Mouse (Mus musculus) 416B (cell line): Measurements from ENCODE around the gene Mptx2.
"Not testable (repeated sequence)": the region's sequence is repeated elsewhere in the genome, so short reads cannot be mapped to it uniquely, and the experiment has no call there.

ENCODE experiments used
- DNase-seq: peaks from one replicate; pipeline ENCODE4 v3.0.0; 2011; ENCODE audit warnings: low read depth

The Mptx2 gene

DNA sequence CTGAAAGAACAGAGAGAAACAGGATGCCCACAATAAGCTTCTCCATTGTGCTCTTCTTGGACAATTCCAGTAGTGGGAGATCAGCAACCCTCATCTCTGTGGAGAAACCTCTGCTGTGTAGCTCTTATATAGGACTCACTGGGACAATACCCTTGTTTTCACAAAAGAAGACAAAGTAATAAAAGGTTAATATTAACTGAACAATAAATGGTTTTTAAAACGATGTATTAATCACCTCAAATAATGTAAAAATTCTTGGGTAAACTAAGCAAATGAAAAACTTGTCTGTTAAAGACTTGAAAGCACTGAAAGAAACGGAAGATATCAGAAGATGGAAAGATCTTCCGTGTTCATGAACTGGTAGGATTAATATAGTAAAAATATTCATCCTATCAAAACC lies at the start of gene Mptx2:
Mptx2 (minus strand) TSS at position 101 of the 400 bp plus-strand sequence.
- no peak for DNase-seq

DNA sequence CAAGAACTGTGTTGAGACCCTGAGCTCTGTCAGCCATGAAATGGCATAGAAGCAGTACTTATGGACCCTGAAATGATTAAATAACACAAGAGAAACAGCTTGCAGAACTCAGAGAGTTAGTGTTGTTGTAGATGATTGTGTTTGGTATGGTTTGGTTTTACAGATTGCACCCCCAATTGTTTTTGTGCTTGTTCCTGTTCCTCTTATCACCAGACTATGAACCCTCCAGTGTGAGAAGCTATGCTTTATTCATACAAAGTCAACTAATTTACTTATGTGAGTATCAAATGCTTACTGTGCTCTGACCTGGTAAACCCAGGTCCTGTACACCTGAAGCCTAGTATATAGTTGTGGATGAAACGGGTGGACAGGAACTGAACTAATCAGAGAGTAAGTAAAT lies 49.0 kb upstream of the Mptx2 start:
- no peak for DNase-seq

DNA sequence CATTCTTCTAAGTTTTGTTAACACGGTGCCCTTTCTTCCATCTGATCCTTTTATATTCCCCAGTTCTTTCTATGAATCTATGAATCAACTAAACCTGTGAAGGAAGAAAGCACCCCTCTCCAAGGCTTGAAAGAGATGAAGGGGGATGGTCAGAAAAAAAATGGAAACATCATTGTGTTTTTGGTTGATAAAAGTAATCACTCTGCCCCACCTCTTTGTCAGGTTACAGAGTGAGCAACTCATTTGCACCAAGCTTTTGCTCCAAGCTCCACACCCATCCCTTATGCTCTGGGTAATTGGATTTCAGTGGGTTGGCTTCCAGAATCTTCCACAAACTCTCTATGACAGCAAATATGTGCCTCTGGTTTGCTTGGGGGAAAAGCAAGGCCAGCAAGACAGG lies 47.8 kb upstream of the Mptx2 start:
- no peak for DNase-seq

DNA sequence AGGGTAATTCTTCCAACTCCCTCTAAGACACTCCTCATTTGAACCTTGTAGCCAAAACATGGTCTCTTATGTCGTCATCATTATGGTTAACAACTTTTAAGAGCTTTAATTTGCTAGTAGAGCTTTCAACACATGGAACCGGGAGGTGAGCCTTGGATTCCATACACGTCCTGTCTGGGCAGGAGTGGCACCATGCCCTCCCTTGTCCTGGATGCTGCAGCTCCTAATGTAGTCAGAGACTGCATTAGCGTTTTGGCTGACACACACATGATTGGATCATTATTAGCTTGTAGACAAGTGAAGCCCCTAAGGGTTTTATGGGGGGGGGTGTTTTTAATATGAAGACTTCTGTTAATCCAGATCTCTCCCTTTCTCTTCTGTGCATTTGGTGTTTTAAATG lies 47.4 kb upstream of the Mptx2 start:
- no peak for DNase-seq

DNA sequence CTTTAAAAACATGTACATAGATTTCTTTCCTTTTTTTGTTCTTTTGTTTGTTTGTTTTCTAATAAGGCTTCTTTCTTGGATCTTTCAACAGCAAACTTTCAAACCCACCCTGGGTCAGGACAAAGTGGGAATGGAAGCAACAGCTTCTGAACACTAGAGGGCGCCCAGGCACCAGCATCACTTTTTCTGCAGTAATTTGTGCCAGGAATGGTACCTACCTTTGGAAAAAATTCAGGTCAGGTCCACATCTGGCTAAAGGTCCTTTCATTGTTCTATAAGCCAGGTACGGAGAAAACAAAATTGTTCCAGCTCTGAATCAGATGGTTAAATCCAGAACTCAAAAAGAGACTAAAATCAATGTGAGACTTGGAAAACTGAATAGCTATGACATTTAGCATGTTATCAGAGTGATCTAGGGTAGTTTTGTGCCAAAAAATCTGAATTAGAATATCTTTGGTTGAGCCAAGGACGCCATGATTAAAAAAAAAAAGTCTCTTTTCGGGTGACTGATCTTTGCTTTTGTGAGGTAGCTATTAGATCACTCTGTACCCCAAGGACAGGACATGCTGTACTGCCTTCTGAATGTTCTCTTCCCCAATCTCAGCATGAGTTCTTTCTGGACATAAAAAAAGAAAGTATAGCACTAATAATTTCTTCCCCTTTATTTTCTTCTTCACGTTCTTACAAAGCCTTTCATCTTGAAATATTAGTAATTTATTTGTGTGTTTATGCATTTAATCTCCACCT lies 46.4 kb upstream of the Mptx2 start:
- DNase-seq = peak; percentile 18

DNA sequence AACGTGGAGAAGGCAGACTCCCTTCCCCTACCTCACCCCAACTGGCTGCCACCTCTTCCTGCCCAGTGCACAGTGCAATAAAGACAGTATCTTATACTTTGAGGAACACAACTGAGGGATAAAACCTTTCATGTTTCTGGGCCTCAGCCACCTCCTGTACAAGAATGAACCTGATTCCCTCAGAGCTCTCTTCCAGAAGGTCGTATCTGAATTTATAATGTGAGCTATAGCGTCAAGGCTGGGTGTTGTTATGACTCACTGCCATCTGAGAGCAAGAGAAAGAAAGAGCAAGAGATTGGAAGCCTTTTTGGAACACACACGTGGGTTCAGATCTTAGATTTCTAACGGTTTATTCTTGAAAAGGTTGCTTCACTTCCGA lies 44.7 kb upstream of the Mptx2 start:
- DNase-seq = no peak

DNA sequence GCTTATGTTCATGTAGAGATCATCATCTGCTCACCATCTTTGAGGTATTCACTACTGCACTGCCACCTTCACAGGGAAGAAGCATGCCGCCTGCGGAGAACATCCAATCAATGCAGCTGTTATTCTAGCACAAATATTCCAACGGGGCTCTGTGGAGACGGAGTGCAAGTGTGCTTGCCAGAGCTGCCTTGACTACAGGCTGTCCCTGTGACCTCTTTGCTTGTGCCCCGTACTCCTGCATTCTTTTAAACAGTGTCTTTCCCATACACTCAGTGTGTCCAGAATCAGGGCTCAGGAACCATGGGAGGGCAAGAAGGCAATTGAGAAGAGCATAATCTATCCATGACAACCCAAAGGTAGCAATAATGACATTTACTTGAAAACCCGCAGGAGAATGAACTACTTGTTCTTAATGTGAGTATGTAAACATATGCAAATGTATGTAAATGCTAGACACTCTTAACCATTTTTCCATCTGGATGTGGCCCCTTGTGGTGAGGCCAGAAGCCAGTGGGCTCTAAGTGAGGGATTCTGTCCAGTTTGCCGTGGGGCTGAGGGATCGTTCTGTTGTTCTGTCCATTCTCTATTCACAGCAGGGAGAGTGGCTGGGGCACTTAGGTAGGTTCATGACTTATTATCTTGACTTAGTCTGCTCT lies 44.1 kb upstream of the Mptx2 start:
- DNase-seq = no peak

DNA sequence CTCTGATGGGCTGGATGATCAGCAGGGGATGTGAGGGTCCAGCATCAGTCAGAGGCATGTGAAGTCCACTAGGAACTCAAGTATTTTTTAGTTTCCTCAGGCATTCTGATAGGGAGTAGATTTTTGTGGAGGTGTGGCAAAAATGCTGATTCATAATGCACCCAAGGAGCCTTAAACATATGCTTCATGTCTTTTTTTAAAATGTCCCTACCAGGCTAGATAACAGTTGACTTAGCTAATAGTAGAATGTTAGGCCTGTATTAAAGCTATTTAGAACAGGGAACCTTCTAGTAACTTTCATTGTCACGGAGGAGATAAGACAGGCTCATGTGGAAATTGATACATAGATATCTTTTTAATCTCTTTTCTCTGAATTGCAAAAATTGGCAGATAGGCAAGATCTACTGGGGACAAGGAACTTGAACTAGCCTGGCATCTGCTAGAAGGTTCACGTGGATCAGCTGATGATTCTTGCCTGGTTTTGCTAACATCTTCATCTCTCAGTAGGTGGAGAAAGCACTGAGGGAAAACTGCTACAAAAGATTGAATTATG lies 40.4 kb upstream of the Mptx2 start:
- no peak for DNase-seq

DNA sequence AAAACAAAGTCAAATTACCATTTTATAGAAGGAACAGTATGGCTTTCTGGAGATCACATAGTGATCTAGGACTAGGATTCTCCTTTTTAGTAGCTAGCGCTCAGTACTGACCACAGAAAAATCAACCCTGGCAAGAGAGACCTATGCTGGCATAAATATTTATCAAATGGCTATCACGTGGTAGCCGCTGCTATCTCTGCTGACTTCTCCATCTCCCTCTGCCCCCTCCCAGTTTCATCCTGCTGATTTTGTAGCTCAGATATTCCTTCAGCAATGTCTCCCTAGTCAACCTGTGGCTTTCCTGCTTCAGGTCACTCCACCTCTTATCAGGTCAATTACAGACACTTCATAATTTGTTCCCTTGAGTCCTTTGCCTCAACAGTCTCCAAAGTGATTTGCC lies 38.1 kb upstream of the Mptx2 start:
- DNase-seq = no peak

DNA sequence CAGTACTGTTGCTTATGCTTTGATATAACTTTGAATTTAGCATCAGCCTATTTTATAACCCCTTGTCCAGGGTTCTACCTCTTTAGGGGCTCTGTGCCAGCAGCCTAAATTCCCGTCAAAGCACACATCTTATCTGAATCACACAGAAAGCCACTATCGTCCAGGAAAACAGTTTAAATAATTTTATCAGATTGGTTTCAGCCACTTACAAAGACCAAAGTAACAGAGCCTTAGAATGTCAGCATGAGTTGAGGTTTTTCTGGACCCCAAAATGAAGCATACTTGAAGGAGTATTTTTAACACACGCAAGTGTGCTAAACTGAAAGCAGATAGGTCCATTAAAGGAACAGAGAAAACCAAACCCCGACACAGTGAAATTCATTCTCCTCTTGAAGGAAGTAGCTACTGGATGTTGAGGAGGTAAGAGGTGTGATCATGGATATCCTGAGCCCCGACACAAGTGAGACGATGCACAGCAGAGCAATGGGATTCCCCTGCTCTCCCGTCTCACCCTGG lies 36.0 kb upstream of the Mptx2 start:
- peak; percentile 18 for DNase-seq

DNA sequence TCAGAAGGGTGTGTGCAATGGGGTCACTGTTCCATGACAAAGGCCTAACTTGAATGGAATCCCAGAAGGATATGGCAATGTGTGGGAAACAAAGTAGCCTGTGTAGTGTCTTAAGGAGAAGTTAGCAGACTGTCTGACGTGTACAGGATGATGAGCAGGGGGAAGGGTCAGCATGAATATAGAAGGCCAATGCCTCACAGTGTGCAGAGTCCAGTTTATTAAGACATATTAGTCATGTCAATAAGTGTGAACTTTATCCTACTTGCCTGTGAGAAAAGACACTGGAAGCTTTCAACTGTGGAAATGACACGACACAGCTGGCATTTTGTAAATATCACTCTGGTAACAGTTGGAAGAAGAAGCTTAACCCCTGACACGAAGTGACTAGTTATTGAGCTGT lies 25.2 kb upstream of the Mptx2 start:
- not testable (repeated sequence) for DNase-seq

DNA sequence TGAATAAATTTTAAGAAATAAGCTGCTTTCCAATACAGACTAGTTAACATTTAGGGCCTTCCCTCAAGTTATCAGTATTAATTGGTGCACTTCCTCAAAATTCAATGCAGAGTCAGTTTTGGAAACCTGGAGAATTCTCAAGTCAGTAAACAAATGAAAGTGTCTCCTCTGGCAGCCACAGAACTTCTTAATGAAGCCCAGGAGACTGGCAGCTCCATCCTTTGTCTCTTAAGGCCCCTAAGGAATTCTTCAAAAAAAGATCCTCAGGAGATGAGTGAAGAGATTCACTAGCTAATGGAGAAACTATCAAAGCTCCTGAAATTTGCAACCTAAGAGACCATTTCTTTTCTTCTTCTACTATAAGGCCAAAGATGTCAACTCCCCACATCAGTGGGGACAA lies 11.9 kb downstream of the Mptx2 start, which contains the start of gene Olfr418:
Olfr418 (plus strand) TSS at position 301 of the 400 bp plus-strand sequence.
- no peak for DNase-seq

DNA sequence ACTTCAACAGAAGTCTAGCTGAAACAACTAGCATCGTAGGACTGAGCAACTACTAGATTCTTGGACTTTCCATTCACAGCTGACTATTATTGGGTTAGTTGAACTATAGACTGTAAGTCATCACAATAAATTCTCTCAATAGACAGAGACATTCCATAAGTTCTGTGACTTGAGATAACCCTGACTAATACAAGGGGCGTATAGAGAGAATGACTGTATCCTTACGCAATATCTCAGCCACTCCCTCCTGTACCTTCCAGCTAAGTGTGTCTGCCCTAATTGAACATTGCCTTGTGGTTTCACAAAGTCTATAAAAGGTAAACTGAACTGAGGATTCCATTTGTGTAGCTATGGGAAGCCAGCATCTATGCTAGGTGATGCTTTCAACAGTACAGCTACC lies 27.7 kb downstream of the Mptx2 start:
- DNase-seq = peak; percentile 2

DNA sequence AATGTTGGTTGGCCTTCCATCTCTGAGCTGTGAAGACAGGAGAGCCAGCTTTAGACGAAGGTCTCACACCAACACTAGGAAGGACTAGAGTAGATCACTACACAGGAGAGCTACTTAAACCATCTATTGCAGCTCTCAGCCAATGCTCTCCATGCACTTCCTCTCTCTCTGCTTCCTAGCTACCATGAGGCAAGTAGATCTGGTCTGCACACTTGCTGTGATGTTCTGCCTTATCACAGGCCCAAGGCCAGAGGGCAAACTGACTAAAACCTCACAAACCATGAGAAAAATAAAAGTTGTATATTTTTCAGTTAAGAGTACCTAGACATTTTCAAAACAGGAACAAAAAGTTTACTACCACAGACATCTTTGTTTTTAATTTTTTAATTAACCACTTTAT lies 40.6 kb downstream of the Mptx2 start:
- DNase-seq = not testable (repeated sequence)

DNA sequence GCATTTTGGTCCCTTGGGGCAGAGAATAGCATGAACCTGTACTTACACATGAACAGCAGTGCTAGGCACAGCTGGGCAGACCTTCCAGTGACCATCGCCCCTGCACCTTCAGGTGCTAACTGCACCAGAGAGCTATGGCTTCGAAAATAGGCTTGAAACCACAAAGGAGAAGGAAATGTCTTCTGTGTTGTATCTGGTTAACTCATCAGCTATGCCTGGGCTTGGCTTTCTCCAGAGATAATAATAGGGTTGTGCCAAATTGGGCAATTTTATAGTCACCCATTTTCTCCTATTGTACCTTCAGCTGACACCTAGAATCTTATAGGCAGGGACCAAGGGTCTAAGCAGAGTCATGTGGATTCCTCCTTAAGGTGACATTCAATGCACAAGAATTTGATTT lies 50.5 kb downstream of the Mptx2 start, which contains the start of gene Fcer1a:
Fcer1a (minus strand) TSS at position 134 of the 400 bp plus-strand sequence.
- DNase-seq = no peak
